Mouse (Mus musculus) heart, adult 18-20 months (tissue): ENCODE data around the gene Morf4l1. TPM values are rescaled to one million over a fixed set of nuclear protein-coding genes. Genes with fewer than 3 reads are reported as not detected.
A peak's percentile ranks its signal among the peaks of the same experiment; 100 is the strongest.
"Not testable (repeated sequence)": the region's sequence is repeated elsewhere in the genome, so short reads cannot be mapped to it uniquely, and the experiment has no call there.

ENCODE experiments used
- DNase-seq, 2 experiments: peaks; one replicate each; pipeline ENCODE4 v3.0.0; 2021 to 2022; ENCODE audit warnings: mixed read lengths in 1 of 2
- total RNA-seq, 2 experiments: library from RNA; stranded (reverse); gene quantifications; 2 replicates each; pipeline ENCODE4 v1.2.3; 2021

Gene Morf4l1
- total RNA-seq, 2 experiments from 2014 or later = 259 to 276 TPM

- not testable (repeated sequence) for DNase-seq
Measured at GRCm38 (mm10) chr9:90060932-90061331, 53.6 kb downstream of the Morf4l1 start.

- peak in 1 of 2 experiments; percentile 27 for DNase-seq
Measured at GRCm38 (mm10) chr9:90060574-90060875, 54.0 kb downstream of the Morf4l1 start.

- DNase-seq = no peak
Measured at GRCm38 (mm10) chr9:90059828-90060573, 54.6 kb downstream of the Morf4l1 start.

GRCm38 (mm10) chr9:90056716-90057115 is 57.9 kb downstream of the Morf4l1 start:
- DNase-seq = no peak

GRCm38 (mm10) chr9:90055911-90056310 is 58.7 kb downstream of the Morf4l1 start:
- no peak for DNase-seq

- no peak for DNase-seq
Measured at GRCm38 (mm10) chr9:90055409-90055808, 59.2 kb downstream of the Morf4l1 start.

GRCm38 (mm10) chr9:90054371-90055145 is 60.0 kb downstream of the Morf4l1 start:
- DNase-seq = peak; percentile 82 to 86

GRCm38 (mm10) chr9:90053852-90054251 is 60.7 kb downstream of the Morf4l1 start, which contains the start of gene Ctsh:
Gene Ctsh, plus strand, starts transcription at chr9:90054152.
- DNase-seq = no peak

- peak in 1 of 2 experiments; percentile 66 for DNase-seq
Measured at GRCm38 (mm10) chr9:90047937-90048627, 66.5 kb downstream of the Morf4l1 start.

GRCm38 (mm10) chr9:90045191-90045590 is 69.4 kb downstream of the Morf4l1 start:
- DNase-seq = no peak

- DNase-seq = not testable (repeated sequence)
Measured at GRCm38 (mm10) chr9:90042906-90043305, 71.7 kb downstream of the Morf4l1 start.

Other genes with a start within 250 kb of the Morf4l1 start
- under 1 TPM; 0.15 TPM for gene Rasgrf1, start 204.9 kb downstream of the Morf4l1 start, total RNA-seq
- 10 to 100 TPM; 52.3 to 60.5 TPM for gene Ctsh, start 60.6 kb downstream of the Morf4l1 start, total RNA-seq
- 1 to 10 TPM; 7.6 to 8.4 TPM for gene Adamts7, start 48.3 kb upstream of the Morf4l1 start, total RNA-seq
- gene Tbc1d2b, start 156.0 kb upstream of the Morf4l1 start, total RNA-seq = 10 to 100 TPM in 1 of 2 experiments, 1 to 10 TPM in 1; 8.3 to 10.1 TPM